Mouse (Mus musculus): ENCODE measurements around the gene Ccdc134. TPM values are rescaled to one million over a fixed set of nuclear protein-coding genes. Genes with fewer than 3 reads are reported as not detected.

The Ccdc134 gene
- polyA plus RNA-seq, 1 experiment, result 10.9 TPM

DNA sequence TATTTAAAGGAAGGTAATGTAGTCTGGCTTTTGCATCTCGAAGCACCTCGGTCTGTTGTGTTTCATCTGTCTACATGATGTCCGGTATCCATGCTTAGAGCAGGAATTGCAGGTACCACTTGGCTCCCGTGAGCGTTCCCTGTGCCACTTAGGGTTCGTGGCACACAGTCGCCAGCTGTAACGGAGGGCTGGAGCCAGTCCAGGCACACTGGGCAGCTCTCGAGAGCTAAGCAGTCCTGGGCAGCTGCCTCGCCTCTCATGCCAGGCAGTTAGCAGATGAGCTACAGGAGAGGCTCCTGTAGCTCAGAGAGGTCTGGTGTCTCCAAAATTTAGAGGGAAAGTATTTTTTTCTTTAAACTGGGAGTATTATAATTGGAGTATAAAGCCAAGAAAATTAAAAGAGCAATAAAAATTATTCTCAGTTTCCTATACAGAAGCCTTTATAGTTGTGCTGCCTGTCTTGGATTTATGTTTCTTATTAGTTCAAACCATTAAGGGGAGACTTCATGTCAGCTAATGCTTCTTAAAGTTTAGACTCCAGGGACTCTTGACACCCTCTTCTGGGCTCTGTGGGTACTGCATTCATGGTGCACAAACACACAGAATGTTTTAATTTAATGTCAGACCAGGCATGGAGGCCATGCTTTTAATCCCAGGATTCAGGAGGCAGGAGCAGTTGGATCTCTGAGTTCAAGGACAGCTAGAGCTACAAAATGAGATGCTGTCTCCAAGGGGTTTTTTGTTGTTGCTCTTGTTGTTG lies 60.9 kb downstream of the Ccdc134 start:
- no peak for DNase-seq
- TF ChIP-seq POLR2A (IDR thresholded peaks at IDR 0.05; ENCODE audit: borderline replicate concordance, extremely low read depth, low read depth, low read length) (no peak), CTCF (IDR thresholded peaks at IDR 0.05; ENCODE audit: insufficient read depth, low read length) (no peak)
- H3K4me3 ChIP-seq (replicated peaks; ENCODE audit: extremely low read depth, low read depth, low read length), result no peak overlapping the region
- no peaks in the 10 kb centered on the region for H3K4me1 ChIP-seq (ENCODE audit: control insufficient read depth, insufficient read depth, low read length)
- WGBS, result 87% methylated on average over 10 of the region's 10 CpGs

Other genes with a start within 250 kb of the Ccdc134 start
- 7.7 and 11.8 TPM in 2 replicates for gene Polr3h, start 201.7 kb upstream of the Ccdc134 start, polyA plus RNA-seq (2012; rRNA removed)
- gene Csdc2, start 191.2 kb upstream of the Ccdc134 start, polyA plus RNA-seq (2012; rRNA removed), result 8.0 and 9.7 TPM in 2 replicates
- gene Pmm1, start 167.0 kb upstream of the Ccdc134 start, polyA plus RNA-seq (2012; rRNA removed), result 35.6 and 41.0 TPM in 2 replicates
- gene 1700029P11Rik, start 147.4 kb upstream of the Ccdc134 start, polyA plus RNA-seq (2012; rRNA removed), result not detected in 2 replicates
- gene Xrcc6, start 140.1 kb upstream of the Ccdc134 start, polyA plus RNA-seq (2012; rRNA removed), result 11.5 and 13.3 TPM in 2 replicates
- 24.0 and 31.1 TPM in 2 replicates for gene Desi1, start 94.1 kb upstream of the Ccdc134 start, polyA plus RNA-seq (2012; rRNA removed)
- gene Snu13, start 80.3 kb upstream of the Ccdc134 start, polyA plus RNA-seq (2012; rRNA removed), result 54.7 and 56.6 TPM in 2 replicates
- gene 4930407I10Rik, start 68.8 kb upstream of the Ccdc134 start, polyA plus RNA-seq (2012; rRNA removed), result not detected in 2 replicates
- not detected in 2 replicates for gene Mei1, start 57.9 kb upstream of the Ccdc134 start, polyA plus RNA-seq (2012; rRNA removed)
- gene Srebf2, start 19.3 kb downstream of the Ccdc134 start, polyA plus RNA-seq (2012; rRNA removed), result 261 and 292 TPM in 2 replicates
- gene Shisa8, start 84.9 kb downstream of the Ccdc134 start, polyA plus RNA-seq (2012; rRNA removed), result 0.40 and 1.00 TPM in 2 replicates
- gene Tnfrsf13c, start 96.4 kb downstream of the Ccdc134 start, polyA plus RNA-seq (2012; rRNA removed), result 4.4 and 4.9 TPM in 2 replicates
- gene Cenpm, start 116.8 kb downstream of the Ccdc134 start, polyA plus RNA-seq (2012; rRNA removed), result 1.8 and 3.4 TPM in 2 replicates
- gene 1500009C09Rik, start 124.5 kb downstream of the Ccdc134 start, polyA plus RNA-seq (2012; rRNA removed), result not detected in 2 replicates
- 3.9 and 4.6 TPM in 2 replicates for gene Sept3, start 147.0 kb downstream of the Ccdc134 start, polyA plus RNA-seq (2012; rRNA removed)
- not detected in 2 replicates for gene Wbp2nl, start 171.0 kb downstream of the Ccdc134 start, polyA plus RNA-seq (2012; rRNA removed)
- gene Naga, start 211.0 kb downstream of the Ccdc134 start, polyA plus RNA-seq (2012; rRNA removed), result 167 and 189 TPM in 2 replicates
- gene Pheta2, start 211.0 kb downstream of the Ccdc134 start, polyA plus RNA-seq (2012; rRNA removed), result 1.8 and 2.4 TPM in 2 replicates
- 189 and 202 TPM in 2 replicates for gene Smdt1, start 211.0 kb downstream of the Ccdc134 start, polyA plus RNA-seq (2012; rRNA removed)
- 183 and 193 TPM in 2 replicates for gene Ndufa6, start 226.4 kb downstream of the Ccdc134 start, polyA plus RNA-seq (2012; rRNA removed)